Mouse (Mus musculus) embryonic stem cell, embryonic (primary cell): ENCODE data around the gene Larp6.

ENCODE experiments used
- CTCF ChIA-PET, 4 experiments: fragments of 300-600 bp in 2 of 4; fragments of 350-600 bp in 2 of 4; sonication (Branson Sonifier 250); formaldehyde crosslinking; loops; one replicate each; lab custom pipeline; 2022; ENCODE audit warnings: inconsistent platforms in 2 of 4; lab: Charles Lee
- POLR2A ChIA-PET, 4 experiments: fragments of 300-600 bp in 2 of 4; fragments of 350-600 bp in 2 of 4; sonication (Branson Sonifier 250); formaldehyde crosslinking; loops; one replicate each; lab custom pipeline; 2022; ENCODE audit warnings: antibody characterized with exemption in 4 of 4, inconsistent platforms in 1 of 4; lab: Charles Lee

Gene Larp6

DNA sequence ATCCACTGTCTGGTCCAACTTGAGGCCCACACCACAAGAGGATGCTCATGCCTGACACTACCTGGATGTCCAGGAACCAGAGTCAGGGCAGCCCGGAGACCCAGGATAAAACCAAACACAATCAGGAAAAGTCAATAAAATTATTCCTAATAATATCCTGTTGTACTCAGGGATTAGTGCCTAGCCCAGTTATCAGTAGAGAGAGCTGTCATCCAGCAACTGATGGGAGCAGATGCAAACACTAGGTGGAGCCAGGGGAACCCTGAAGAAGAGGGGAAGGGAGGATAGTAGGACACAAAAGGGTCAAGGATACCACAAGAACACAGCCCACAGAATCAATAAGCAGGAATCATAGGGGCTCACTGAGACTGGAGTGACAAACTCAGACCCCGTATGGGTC is 5.2 kb upstream of the Larp6 start:
- CTCF ChIA-PET, result interaction anchor here in 3 of 4 experiments (0.7 to 2.1 kb wide), 3 partner anchors 11 kb away, joined by 3 to 6 read pairs (median 3); no protein-coding TSS in a partner anchor
- POLR2A ChIA-PET, result no interaction called here

- CTCF ChIA-PET, result interaction anchor here in 1 of 4 experiments (0.5 to 2.1 kb wide), 2 partner anchors 10 to 1015 kb away, joined by 3 to 6 read pairs; no protein-coding TSS in a partner anchor
- POLR2A ChIA-PET, result no interaction called here
These were observed 4.2 kb upstream of the Larp6 start for GRCm38 (mm10) chr9:60708606-60709005.

DNA sequence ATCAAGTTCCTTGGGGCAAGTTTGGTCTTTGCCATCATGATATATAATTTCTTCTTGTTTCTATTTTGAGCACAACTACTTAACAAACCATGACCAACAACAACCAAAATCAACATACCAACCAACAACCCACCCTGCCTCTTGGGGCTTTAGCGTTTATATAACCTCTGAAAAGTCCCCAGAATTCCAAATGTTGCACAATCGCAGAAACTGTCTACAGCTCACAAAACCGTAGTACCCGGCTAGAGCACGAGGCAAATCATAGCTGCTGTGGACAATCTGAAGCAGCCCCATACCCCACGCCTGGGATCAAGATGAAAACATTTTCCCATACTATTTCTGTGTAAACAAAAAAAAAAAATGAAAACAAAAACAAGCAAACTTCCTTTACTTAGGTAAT is 3.1 kb upstream of the Larp6 start:
- POLR2A ChIA-PET, result interaction anchor here in 1 of 4 experiments (0.7 kb wide), 1 partner anchor 650 kb away, joined by 3 read pairs; no protein-coding TSS in a partner anchor
- CTCF ChIA-PET, result interaction anchor here in 2 of 4 experiments (1.4 to 1.6 kb wide), 2 partner anchors 9 kb away, joined by 3 read pairs; no protein-coding TSS in a partner anchor

- POLR2A ChIA-PET, result interaction anchor here in 3 of 4 experiments (0.5 to 1.2 kb wide), 5 partner anchors 24 to 176 kb away, joined by 3 read pairs; partner anchors contain the start of gene Lrrc49 (in 1 of the 3)
- CTCF ChIA-PET, result interaction anchor here in 2 of 4 experiments (0.6 to 1.4 kb wide), 8 partner anchors 29 to 469 kb away, joined by 3 to 9 read pairs (median 3); no protein-coding TSS in a partner anchor
These were observed 778 bp upstream of the Larp6 start for GRCm38 (mm10) chr9:60712011-60712410.

DNA sequence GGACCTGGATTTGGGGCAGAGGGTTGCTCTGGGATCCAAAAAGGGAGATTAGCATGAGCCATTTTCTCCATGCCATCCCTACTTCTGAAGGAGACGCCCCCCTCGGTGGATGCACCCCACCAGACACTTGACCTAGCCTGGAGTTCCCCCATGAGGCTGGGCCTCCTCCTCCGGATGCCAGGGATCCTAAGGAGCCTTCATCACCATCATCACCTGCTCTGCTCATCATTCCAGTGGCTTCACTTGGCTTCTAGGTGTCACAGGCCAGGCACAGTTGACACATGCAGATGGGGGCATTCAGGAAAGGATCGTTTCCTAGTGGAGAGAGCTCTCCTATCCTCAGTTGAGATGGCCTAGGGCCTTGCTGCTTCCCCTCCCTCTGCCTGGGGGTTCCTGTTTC is 827 bp downstream of the Larp6 start:
- ChIA-PET POLR2A (no interaction called here), CTCF (no interaction called here)

- ChIA-PET POLR2A (interaction anchor here in 1 of 4 experiments (0.6 kb wide), 1 partner anchor 628 kb away, joined by 3 read pairs; no protein-coding TSS in a partner anchor), CTCF (interaction anchor here in 1 of 4 experiments (0.8 kb wide), 1 partner anchor 173 kb away, joined by 3 read pairs; no protein-coding TSS in a partner anchor)
These were observed 1.4 kb downstream of the Larp6 start for GRCm38 (mm10) chr9:60714191-60714590.

- ChIA-PET POLR2A (interaction anchor here in 1 of 4 experiments (1.4 kb wide), 1 partner anchor 27 kb away, joined by 7 read pairs; the partner anchor contains the start of gene Lrrc49), CTCF (interaction anchor here in 3 of 4 experiments (0.8 to 1.0 kb wide), 4 partner anchors 29 to 172 kb away, joined by 3 read pairs; no protein-coding TSS in a partner anchor)
These were observed 2.5 kb downstream of the Larp6 start for GRCm38 (mm10) chr9:60715271-60715670.

- CTCF ChIA-PET, result interaction anchor here in 3 of 4 experiments (0.6 to 1.0 kb wide), 5 partner anchors 29 to 523 kb away, joined by 3 read pairs; no protein-coding TSS in a partner anchor
- POLR2A ChIA-PET, result interaction anchor here in 1 of 4 experiments (1.4 kb wide), 1 partner anchor 28 kb away, joined by 7 read pairs; the partner anchor contains the start of gene Lrrc49
These were observed 3.0 kb downstream of the Larp6 start for GRCm38 (mm10) chr9:60715828-60716227.

DNA sequence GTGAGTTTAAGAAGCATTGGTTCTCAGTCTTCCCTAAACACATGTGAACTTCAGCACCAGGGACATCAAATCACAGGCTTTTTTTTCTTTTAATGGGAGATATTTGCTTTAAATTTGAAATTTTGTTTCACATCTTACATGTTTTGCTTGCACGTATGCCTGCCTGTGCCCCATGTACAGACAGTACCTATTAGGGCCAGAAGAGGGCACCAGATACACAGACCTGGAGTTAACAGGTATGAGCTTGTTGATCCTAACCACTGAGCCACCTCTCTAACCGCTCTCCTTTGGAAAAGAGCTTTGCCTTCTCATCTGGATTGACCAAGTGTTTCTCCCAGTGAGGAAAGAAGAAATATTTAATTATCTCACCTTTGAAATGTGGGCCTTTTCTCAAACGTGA is 5.5 kb downstream of the Larp6 start:
- CTCF ChIA-PET, result interaction anchor here (0.5 to 3.2 kb wide), 68 partner anchors 8 to 1201 kb away, joined by 3 to 36 read pairs (median 4); partner anchors contain the start of genes Uaca (in 2 of the 4) and Lrrc49 (in 1 of the 4)
- POLR2A ChIA-PET, result interaction anchor here in 2 of 4 experiments (0.6 to 1.2 kb wide), 7 partner anchors 24 to 169 kb away, joined by 3 to 5 read pairs (median 3); partner anchors contain the start of gene Lrrc49 (in 1 of the 2)

DNA sequence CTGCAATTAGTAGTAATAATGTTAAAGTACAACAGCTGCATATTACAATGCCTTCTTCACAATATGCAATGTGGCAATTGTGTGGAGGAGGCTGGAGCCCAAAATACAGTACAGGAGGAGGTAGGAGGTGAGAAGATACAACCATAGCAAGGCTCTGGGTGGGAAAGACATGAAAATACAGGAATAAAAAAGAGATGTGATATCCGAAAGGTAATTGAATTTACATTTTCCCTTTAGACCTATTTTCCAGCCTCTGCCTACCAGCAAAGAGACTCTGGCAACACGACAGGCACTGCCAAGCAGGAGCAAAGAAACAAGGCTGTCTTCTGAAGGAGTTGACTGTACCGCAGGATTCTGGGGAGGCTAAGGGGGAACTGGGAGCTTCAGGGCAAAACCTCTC is 6.9 kb downstream of the Larp6 start:
- CTCF ChIA-PET, result interaction anchor here (0.5 to 3.2 kb wide), 9 partner anchors 22 to 168 kb away, joined by 3 to 36 read pairs (median 20); no protein-coding TSS in a partner anchor
- POLR2A ChIA-PET, result no interaction called here

GRCm38 (mm10) chr9:60724968-60725367 is 12.2 kb downstream of the Larp6 start:
- POLR2A ChIA-PET, result interaction anchor here in 1 of 4 experiments (0.7 to 1.3 kb wide), 2 partner anchors 13 to 21 kb away, joined by 3 to 5 read pairs; no protein-coding TSS in a partner anchor
- CTCF ChIA-PET, result interaction anchor here in 1 of 4 experiments (0.7 to 1.4 kb wide), 3 partner anchors 13 to 1455 kb away, joined by 3 to 4 read pairs (median 4); no protein-coding TSS in a partner anchor

DNA sequence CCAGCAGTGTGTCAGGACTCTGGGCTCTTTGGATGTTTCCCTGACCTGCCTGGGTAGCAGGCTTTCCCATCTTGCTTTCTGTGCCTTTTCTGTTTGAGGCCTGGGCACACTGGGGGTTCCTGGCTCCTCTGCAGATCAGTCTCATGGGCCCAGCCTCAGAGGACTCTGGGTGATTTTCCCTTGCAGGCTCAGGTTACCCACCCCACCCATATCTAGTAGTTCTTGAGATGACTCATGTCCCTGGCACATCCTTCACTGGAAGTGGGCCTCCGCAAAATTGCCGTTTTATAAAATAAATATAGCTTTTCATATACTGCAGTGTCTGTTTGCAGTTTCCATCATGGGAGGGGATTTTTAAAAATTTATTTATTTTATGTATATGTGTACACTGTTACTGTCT is 21.5 kb downstream of the Larp6 start:
- CTCF ChIA-PET, result no interaction called here

DNA sequence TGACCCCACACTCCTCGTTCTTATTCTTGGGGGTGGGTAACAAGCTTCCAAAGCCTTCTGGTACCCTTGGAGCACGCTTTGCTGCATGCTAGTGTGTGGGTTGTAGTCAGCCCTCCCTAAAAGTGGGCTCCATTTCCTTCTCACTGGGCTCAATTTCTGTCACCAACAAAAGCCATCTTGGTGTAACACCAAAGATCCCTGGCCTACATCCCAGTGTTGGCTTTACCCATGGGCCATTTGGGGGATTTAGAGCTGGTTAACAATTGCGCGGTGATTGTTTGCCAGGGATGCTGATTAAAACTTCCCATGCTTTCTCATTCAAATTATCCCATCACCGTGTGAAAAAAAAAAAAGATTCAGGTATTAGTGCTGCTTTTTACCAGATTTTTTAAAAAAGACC is 26.3 kb downstream of the Larp6 start:
- ChIA-PET CTCF (interaction anchor here in 1 of 4 experiments (0.8 to 1.0 kb wide), 2 partner anchors 10 to 21 kb away, joined by 3 read pairs; no protein-coding TSS in a partner anchor), POLR2A (interaction anchor here in 1 of 4 experiments (1.9 kb wide), 1 partner anchor 13 kb away, joined by 5 read pairs; no protein-coding TSS in a partner anchor)

More for the DNA sequence above, 21.5 kb downstream of the Larp6 start:
- POLR2A ChIA-PET, result no interaction called here

DNA sequence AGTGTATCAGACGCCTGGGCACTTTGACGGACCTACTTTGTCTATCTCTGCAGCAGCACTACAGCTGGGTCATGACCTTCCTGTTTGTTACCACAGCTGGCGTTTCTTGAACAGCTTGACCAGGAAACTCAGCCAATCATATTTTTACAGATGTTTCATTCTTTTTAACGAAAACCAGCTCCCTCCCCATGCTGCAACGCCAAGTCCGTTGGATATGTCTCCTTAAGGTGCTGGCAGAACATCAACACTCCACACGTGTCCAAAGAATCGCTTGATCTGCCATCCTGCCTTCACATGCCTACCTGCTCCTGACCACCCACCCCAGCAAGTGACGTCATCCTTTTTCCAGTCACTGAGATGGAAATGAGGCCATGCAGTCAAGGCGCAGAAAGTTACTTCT is 28.6 kb downstream of the Larp6 start:
- ChIA-PET CTCF (interaction anchor here (0.6 to 3.9 kb wide), 4 partner anchors 23 to 1156 kb away, joined by 4 to 22 read pairs (median 4); no protein-coding TSS in a partner anchor), POLR2A (interaction anchor here in 1 of 4 experiments (0.6 kb wide), 1 partner anchor 509 kb away, joined by 4 read pairs; no protein-coding TSS in a partner anchor)

- POLR2A ChIA-PET, result interaction anchor here in 2 of 4 experiments (0.6 to 1.3 kb wide), 3 partner anchors 24 to 1673 kb away, joined by 3 to 5 read pairs (median 3); no protein-coding TSS in a partner anchor
- CTCF ChIA-PET, result interaction anchor here in 3 of 4 experiments (0.7 to 3.9 kb wide), 6 partner anchors 16 to 1011 kb away, joined by 3 to 22 read pairs (median 5); no protein-coding TSS in a partner anchor
These were observed 29.7 kb downstream of the Larp6 start for GRCm38 (mm10) chr9:60742516-60742915.

DNA sequence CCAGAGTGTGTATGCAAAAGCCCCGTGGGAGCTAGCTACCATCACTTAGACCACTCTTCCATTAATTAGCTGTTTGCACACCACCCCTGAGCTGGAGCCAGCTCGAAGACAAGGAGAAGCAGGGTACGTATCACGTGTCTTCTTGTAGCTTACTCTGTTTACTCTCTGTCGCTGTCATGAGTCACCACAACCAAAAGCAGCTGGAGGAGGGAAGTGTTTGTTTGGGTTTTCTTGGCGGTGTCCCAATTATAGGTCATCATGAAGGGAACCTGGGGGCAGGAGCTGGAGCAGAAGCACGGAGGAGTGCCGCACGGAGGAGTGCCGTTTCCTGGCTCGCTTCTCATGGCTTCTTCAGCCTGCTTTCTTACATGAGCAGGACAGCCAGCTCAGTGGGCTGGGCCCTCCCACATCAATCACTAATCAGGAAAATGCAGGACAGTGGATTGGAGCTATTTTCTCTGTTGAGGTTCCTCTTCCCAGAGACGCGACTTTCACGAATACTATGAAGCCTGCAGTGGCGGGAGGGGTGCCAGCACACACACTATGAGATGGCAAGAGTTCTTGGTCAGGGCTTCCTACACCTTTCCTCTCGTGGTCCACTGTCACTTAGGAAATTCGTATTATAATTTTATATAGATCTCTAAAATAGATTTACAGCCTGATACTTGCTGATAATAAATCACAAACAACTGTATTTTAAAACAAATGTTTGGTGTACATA is 30.6 kb downstream of the Larp6 start:
- CTCF ChIA-PET, result interaction anchor here in 3 of 4 experiments (0.8 to 3.9 kb wide), 7 partner anchors 15 to 181 kb away, joined by 3 to 22 read pairs (median 5); no protein-coding TSS in a partner anchor
- POLR2A ChIA-PET, result interaction anchor here in 2 of 4 experiments (0.9 to 1.3 kb wide), 3 partner anchors 25 to 55 kb away, joined by 3 read pairs; partner anchors contain the start of gene Larp6 (in 1 of the 2)

DNA sequence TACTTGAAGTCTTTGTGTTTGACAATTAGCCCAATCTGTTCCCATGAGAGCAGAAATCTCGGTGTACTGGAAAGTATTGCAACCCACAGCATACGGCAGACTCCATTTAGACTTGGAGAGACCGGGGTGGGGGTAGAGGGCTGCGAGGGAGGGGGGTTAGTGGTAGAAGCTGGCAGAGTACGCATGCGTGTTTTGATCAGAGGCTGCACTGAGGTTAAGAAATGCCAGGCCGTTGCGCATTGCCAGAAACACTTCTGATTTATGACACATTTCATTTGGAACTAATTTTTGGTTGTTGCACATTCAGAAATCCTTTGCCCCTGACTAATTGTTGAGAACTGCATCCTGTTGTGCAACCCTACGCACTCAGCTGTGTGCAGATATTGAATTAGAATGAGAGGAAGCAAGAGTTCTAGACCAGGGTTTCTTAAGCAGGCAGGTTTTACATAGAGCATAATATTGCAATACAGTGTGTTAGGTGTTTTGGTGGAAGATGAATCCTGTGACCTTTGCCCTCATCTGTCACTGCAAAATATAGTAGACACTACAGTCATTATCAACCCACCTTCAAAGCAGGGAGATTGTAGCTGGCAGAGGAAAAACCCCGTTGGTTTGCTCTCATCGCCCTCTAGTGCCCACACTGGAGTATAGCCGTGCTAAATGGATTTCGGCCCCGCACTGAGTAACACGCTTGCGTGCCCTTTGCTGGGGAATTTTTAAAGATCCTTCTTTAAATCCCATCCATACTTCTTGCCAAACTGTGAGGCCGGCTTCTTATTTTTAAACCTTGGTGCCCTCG is 31.6 kb downstream of the Larp6 start:
- CTCF ChIA-PET, result interaction anchor here (0.5 to 3.5 kb wide), 24 partner anchors 9 to 499 kb away, joined by 3 to 20 read pairs (median 5); partner anchors contain the start of genes Larp6 (in 1 of the 4), Lrrc49 (in 1 of the 4) and Uaca (in 1 of the 4)
- POLR2A ChIA-PET, result interaction anchor here in 1 of 4 experiments (0.9 kb wide), 1 partner anchor 26 kb away, joined by 3 read pairs; no protein-coding TSS in a partner anchor
